Mouse (Mus musculus) myocyte (in vitro differentiated cells): ENCODE measurements around the gene Gm11985.

Experiments used
- MAX ChIP-seq: IDR thresholded peaks from one replicate; pipeline ENCODE4 v1.6.1; 2011; ENCODE audit warnings: low read depth, mild to moderate bottlenecking, control low read depth
- POLR2A ChIP-seq: IDR thresholded peaks from one replicate; pipeline ENCODE4 v1.6.1; 2011; ENCODE audit warnings: low read depth, mild to moderate bottlenecking, control low read depth, moderate library complexity; ENCODE audit not compliant: insufficient read length
- SRF ChIP-seq: IDR thresholded peaks from one replicate; pipeline ENCODE4 v1.6.1; 2011; ENCODE audit warnings: low read depth; ENCODE audit not compliant: control insufficient read depth, insufficient read length
- TCF12 ChIP-seq: IDR thresholded peaks from one replicate; pipeline ENCODE4 v1.6.1; 2011; ENCODE audit warnings: mild to moderate bottlenecking, control low read depth; ENCODE audit not compliant: poor library complexity, insufficient read depth, severe bottlenecking
- USF1 ChIP-seq: IDR thresholded peaks from one replicate; pipeline ENCODE4 v1.6.1; 2011; ENCODE audit warnings: low read depth, mild to moderate bottlenecking, control low read depth, moderate library complexity

GRCm38 (mm10) chr11:7161502-7162174, 26.7 kb downstream of the Gm11985 start:
- TF ChIP-seq POLR2A: no peak
- TF ChIP-seq TCF12: no peak
- TF ChIP-seq USF1: no peak
- TF ChIP-seq MAX: no peak
- TF ChIP-seq SRF: no peak
